30 mouse cellular contexts compared by ENCODE assay signal in the genomic region with DNA sequence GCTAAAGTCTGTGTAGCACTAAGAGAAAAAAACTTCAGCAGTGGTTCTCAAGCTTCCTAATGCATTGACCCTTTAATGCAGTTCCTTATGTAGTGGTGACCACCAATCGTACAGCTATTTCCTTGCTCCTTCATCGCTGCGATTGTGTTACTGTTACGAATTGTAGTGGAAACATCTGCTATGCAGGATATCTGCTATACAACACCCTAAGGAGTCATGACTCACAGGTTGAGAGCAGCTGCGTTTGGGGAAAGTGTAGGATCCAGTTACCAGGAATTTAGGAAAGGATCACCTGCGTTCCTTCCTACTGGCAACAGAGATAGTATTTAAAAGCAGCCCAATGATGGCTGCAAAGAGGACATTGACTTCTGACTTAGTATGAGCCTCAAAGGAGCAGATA.
DNase-seq lines count a peak whose midpoint lies in the region; ATAC-seq and TF ChIP-seq lines count a peak whose summit lies in the region.
"Had no signal": no experiment of that assay in that cellular context is flagged by ENCODE, and none has a peak within 500 bp of the region (broad histone marks: within the 10 kb centered on the region; RNA-seq: fewer than 3 reads in every experiment).

No protein-coding gene starts in this region.

- H3K4me2 ChIP-seq in heart, embryonic 13.5 days, result no peak overlapping the region
- H3K4me2 ChIP-seq in limb, embryonic 14.5 days (replicated peaks; ENCODE audit: low read depth, low read length, severe bottlenecking), result no peak overlapping the region
- H3K4me2 ChIP-seq: forebrain, embryonic 13.5 days; hindbrain, embryonic 12.5 days; intestine, embryonic 15.5 days; midbrain, embryonic 15.5 days had no signal

- no peak overlapping the region for H3K9ac ChIP-seq in heart, embryonic 13.5 days
- H3K9ac ChIP-seq in limb, embryonic 14.5 days (ENCODE audit: low read depth, low read length, severe bottlenecking), result no peak overlapping the region
- H3K9ac ChIP-seq: forebrain, embryonic 13.5 days; hindbrain, embryonic 12.5 days; intestine, embryonic 15.5 days; liver, embryonic 14.5 days; midbrain, embryonic 15.5 days had no signal

- 0 out of 2 replicates have a peak overlapping the region, but pooled peaks have one; percentile 7 for H3K27ac ChIP-seq in heart, embryonic 13.5 days (replicated peaks)
- H3K27ac ChIP-seq in limb, embryonic 10.5 days, result peak overlapping the region; percentile 3; the same call in 1 of the 2 replicates
- no peak overlapping the region for H3K27ac ChIP-seq in limb, embryonic 14.5 days (replicated peaks; ENCODE audit: low read depth, low read length)
- H3K27ac ChIP-seq: forebrain, embryonic 13.5 days; gastrocnemius, adult 2 months; hindbrain, embryonic 12.5 days; hindbrain, postnatal 0 days; intestine, embryonic 15.5 days; kidney, postnatal 0 days; liver, embryonic 14.5 days; macrophage; midbrain, embryonic 10.5 days; midbrain, embryonic 15.5 days had no signal

- no peak for ATAC-seq in heart, embryonic 13.5 days (ENCODE audit: extremely low read depth, insufficient number of reproducible peaks, low FRiP score, low TSS enrichment)
- ATAC-seq in limb, embryonic 14.5 days (ENCODE audit: low FRiP score, low read depth), result peak; percentile 85
- ATAC-seq: forebrain, embryonic 13.5 days; hindbrain, postnatal 0 days; intestine, embryonic 15.5 days; midbrain, embryonic 15.5 days had no signal

- 64% methylated on average over 6 of the region's 6 CpGs for WGBS in heart, embryonic 13.5 days
- 81% methylated on average over 6 of the region's 6 CpGs for WGBS in limb, embryonic 10.5 days
- 22% methylated on average over 6 of the region's 6 CpGs for WGBS in limb, embryonic 14.5 days

- H3K36me3 ChIP-seq in heart, embryonic 13.5 days, result peaks cover 4% of the 10 kb centered on the region; the same call in 1 of the 2 replicates
- H3K36me3 ChIP-seq in limb, embryonic 10.5 days, result no peaks in the 10 kb centered on the region
- H3K36me3 ChIP-seq in limb, embryonic 14.5 days (ENCODE audit: control insufficient read depth, insufficient read depth, low read length), result no peaks in the 10 kb centered on the region
- H3K36me3 ChIP-seq: G1E; hindbrain, embryonic 12.5 days; intestine, embryonic 15.5 days; midbrain, embryonic 10.5 days; midbrain, embryonic 15.5 days had no signal

- no peaks in the 10 kb centered on the region for H3K27me3 ChIP-seq in heart, embryonic 13.5 days (replicated peaks)
- H3K27me3 ChIP-seq in limb, embryonic 10.5 days (ENCODE audit: low read depth, poor library complexity, severe bottlenecking), result no peaks in the 10 kb centered on the region
- H3K27me3 ChIP-seq in limb, embryonic 14.5 days (ENCODE audit: control insufficient read depth, insufficient read depth, low read length), result no peaks in the 10 kb centered on the region
- H3K27me3 ChIP-seq: hindbrain, embryonic 12.5 days; intestine, embryonic 15.5 days; midbrain, embryonic 15.5 days had no signal

- H3K4me3 ChIP-seq in heart, embryonic 13.5 days, result no peak overlapping the region
- H3K4me3 ChIP-seq in limb, embryonic 10.5 days, result no peak overlapping the region
- no peak overlapping the region for H3K4me3 ChIP-seq in limb, embryonic 14.5 days (replicated peaks; ENCODE audit: low read length)
- H3K4me3 ChIP-seq: forebrain, embryonic 13.5 days; gastrocnemius, adult 2 months; hindbrain, embryonic 12.5 days; intestine, embryonic 15.5 days; midbrain, embryonic 10.5 days; midbrain, embryonic 15.5 days had no signal

- TF ChIP-seq POLR2A in limb, embryonic 14.5 days (IDR thresholded peaks at IDR 0.05; ENCODE audit: borderline replicate concordance, extremely low read depth, insufficient read depth, insufficient read length), result no peak

- intact Hi-C loops in heart, postnatal 36 days (cut with DNase I), result no loop called here

- no peaks in the 10 kb centered on the region for H3K9me3 ChIP-seq in heart, embryonic 13.5 days
- no peaks in the 10 kb centered on the region for H3K9me3 ChIP-seq in limb, embryonic 10.5 days (replicated peaks)
- H3K9me3 ChIP-seq in limb, embryonic 14.5 days (ENCODE audit: control insufficient read depth, low read length), result no peaks in the 10 kb centered on the region
- H3K9me3 ChIP-seq: forebrain, embryonic 13.5 days; hindbrain, embryonic 12.5 days; intestine, embryonic 15.5 days; midbrain, embryonic 10.5 days; midbrain, embryonic 15.5 days had no signal

- no peak for DNase-seq in heart, postnatal 36 days
- DNase-seq in limb, embryonic 10.5 days (ENCODE audit: low spot score), result no peak
- peak; percentile 53 for DNase-seq in limb, embryonic 14.5 days (ENCODE audit: low spot score)
- no peak for DNase-seq in right cerebral cortex, postnatal 36 days (ENCODE audit: low spot score in 2 of 2)
- DNase-seq in yolk sac, embryonic 10.5 days (ENCODE audit: low spot score), result no peak
- DNase-seq: adrenal gland, adult 8-10 months; cerebellum, adult 8-10 months; cerebellum, postnatal 25 days; gastrocnemius, adult 2 months; gastrocnemius, postnatal 36 days; kidney, adult 2 months; layer of hippocampus, adult 9-11 months; liver; lung, adult 2 months; lung, postnatal 10 days; right cerebral cortex, postnatal 25 days; spleen, adult 18-20 months; thymus, adult 18-20 months; thymus, postnatal 4 days had no signal

- peaks cover 54% of the 10 kb centered on the region for H3K4me1 ChIP-seq in heart, embryonic 13.5 days
- H3K4me1 ChIP-seq in limb, embryonic 10.5 days, result peaks cover 29% of the 10 kb centered on the region; the same call in 1 of the 2 replicates
- H3K4me1 ChIP-seq in limb, embryonic 14.5 days (ENCODE audit: control insufficient read depth, insufficient read depth, low read length), result peaks cover 30% of the 10 kb centered on the region
- H3K4me1 ChIP-seq: forebrain, embryonic 13.5 days; hindbrain, embryonic 12.5 days; intestine, embryonic 15.5 days had no signal
